Mouse (Mus musculus): ENCODE data around the gene Prdx3.

DNA sequence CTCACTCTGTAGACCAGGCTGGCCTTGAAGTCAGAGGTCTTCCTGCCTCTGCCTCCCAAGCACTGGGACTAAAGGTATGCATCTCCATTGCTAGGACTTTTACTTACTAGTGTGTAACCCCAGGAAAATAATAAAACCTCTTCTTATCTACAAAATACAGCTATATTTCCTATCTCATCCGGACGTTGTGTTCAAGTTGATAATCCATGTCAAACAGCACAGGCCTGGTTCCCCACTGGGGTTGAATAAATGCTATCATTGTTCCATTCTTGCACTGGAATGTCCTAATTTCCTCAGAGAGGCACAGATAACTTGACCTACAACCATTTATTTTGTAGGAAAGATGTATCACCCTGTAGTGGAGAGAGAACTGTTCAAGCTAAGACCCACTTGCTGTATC lies 13.3 kb upstream of the Prdx3 start:
- no peak for TF ChIP-seq CTCF (IDR thresholded peaks at IDR 0.05; ENCODE audit: extremely low read depth, insufficient read length, insufficient replicate concordance, low read depth, low read length)
- TF ChIP-seq POLR2A (IDR thresholded peaks at IDR 0.05; ENCODE audit: low read depth, low read length), result no peak

Data from small intestine, adult 2 months (tissue).